Mouse (Mus musculus) yolk sac, embryonic 10.5 days (tissue): Measurements from ENCODE around the gene Tmem255a.

Source experiments
- DNase-seq: peaks from one replicate; pipeline ENCODE4 v3.0.0-alpha.2; 2017; ENCODE audit warnings: low spot score

Tmem255a gene

GRCm38 (mm10) chrX:38166064-38166463, 86.2 kb downstream of the Tmem255a start:
- DNase-seq, result no peak

- no peak for DNase-seq
Observed at GRCm38 (mm10) chrX:38165315-38165714, 86.9 kb downstream of the Tmem255a start.

- no peak for DNase-seq
Observed at GRCm38 (mm10) chrX:38159097-38159496, 93.1 kb downstream of the Tmem255a start.
